Mouse (Mus musculus) v-Abl transformed pro-B cells (cell line): ENCODE measurements around the gene Nemf.

Experiments
- in situ Hi-C, 2 experiments: fragments of 400-800 bp; cut with MboI; formaldehyde crosslinking; loops; one replicate each; pipeline ENCODE4 v1.15.1; 2025; ENCODE audit not compliant: unreplicated experiment in 2 of 2

Nemf gene

GRCm38 (mm10) chr12:69356546-69357299 is at the start of gene Nemf:
TSS of gene Nemf (minus strand) at chr12:69357165.
- in situ Hi-C loops = loop anchor here (5.0 to 25.0 kb wide), 5 partner anchors 226 to 778 kb away; partner anchors contain the start of genes Atl1 (in 2 of the 2), Map4k5 (in 2 of the 2) and Vcpkmt (in 1 of the 2)

GRCm38 (mm10) chr12:69402594-69403167 is 45.7 kb upstream of the Nemf start:
- in situ Hi-C loops = no loop called here

GRCm38 (mm10) chr12:69402100-69402499 is 45.1 kb upstream of the Nemf start:
- in situ Hi-C loops = no loop called here

GRCm38 (mm10) chr12:69400871-69401286 is 43.9 kb upstream of the Nemf start:
- in situ Hi-C loops = no loop called here

- in situ Hi-C loops = no loop called here
Observed at GRCm38 (mm10) chr12:69400367-69400766, 43.4 kb upstream of the Nemf start.

GRCm38 (mm10) chr12:69394456-69394855 is 37.5 kb upstream of the Nemf start:
- in situ Hi-C loops = no loop called here

GRCm38 (mm10) chr12:69393076-69393475 is 36.1 kb upstream of the Nemf start:
- in situ Hi-C loops = no loop called here

GRCm38 (mm10) chr12:69390000-69390698 is 33.2 kb upstream of the Nemf start:
- in situ Hi-C loops = loop anchor here (5.0 to 10.0 kb wide), 2 partner anchors 45 to 57 kb away; no protein-coding TSS in a partner anchor

- in situ Hi-C loops = loop anchor here (5.0 to 10.0 kb wide), 2 partner anchors 45 to 58 kb away; no protein-coding TSS in a partner anchor
Observed at GRCm38 (mm10) chr12:69389273-69389938, 32.4 kb upstream of the Nemf start.

GRCm38 (mm10) chr12:69388321-69388869 is 31.4 kb upstream of the Nemf start:
- in situ Hi-C loops = loop anchor here (5.0 to 10.0 kb wide), 2 partner anchors 46 to 59 kb away; no protein-coding TSS in a partner anchor

GRCm38 (mm10) chr12:69386281-69386732 is 29.3 kb upstream of the Nemf start:
- in situ Hi-C loops = loop anchor here (5.0 to 10.0 kb wide), 2 partner anchors 48 to 61 kb away; no protein-coding TSS in a partner anchor

- in situ Hi-C loops = loop anchor here (5.0 to 10.0 kb wide), 2 partner anchors 49 to 62 kb away; no protein-coding TSS in a partner anchor
Observed at GRCm38 (mm10) chr12:69385542-69386280, 28.7 kb upstream of the Nemf start.

- in situ Hi-C loops = loop anchor here (5.0 to 10.0 kb wide), 2 partner anchors 50 to 63 kb away; no protein-coding TSS in a partner anchor
Observed at GRCm38 (mm10) chr12:69384606-69385005, 27.6 kb upstream of the Nemf start.

- in situ Hi-C loops = loop anchor here in 1 of 2 experiments (10.0 kb wide), 1 partner anchor 52 kb away; no protein-coding TSS in a partner anchor
Observed at GRCm38 (mm10) chr12:69382880-69383279, 25.9 kb upstream of the Nemf start.

GRCm38 (mm10) chr12:69378558-69379454 is 21.8 kb upstream of the Nemf start:
- in situ Hi-C loops = loop anchor here in 1 of 2 experiments (10.0 kb wide), 1 partner anchor 76 kb away; no protein-coding TSS in a partner anchor

- in situ Hi-C loops = loop anchor here in 1 of 2 experiments (10.0 kb wide), 1 partner anchor 77 kb away; no protein-coding TSS in a partner anchor
Observed at GRCm38 (mm10) chr12:69377636-69378035, 20.7 kb upstream of the Nemf start.

GRCm38 (mm10) chr12:69377188-69377587 is 20.2 kb upstream of the Nemf start:
- in situ Hi-C loops = loop anchor here in 1 of 2 experiments (10.0 kb wide), 1 partner anchor 78 kb away; no protein-coding TSS in a partner anchor

GRCm38 (mm10) chr12:69376132-69376531 is 19.2 kb upstream of the Nemf start:
- in situ Hi-C loops = loop anchor here in 1 of 2 experiments (10.0 kb wide), 1 partner anchor 79 kb away; no protein-coding TSS in a partner anchor
